Mouse (Mus musculus): ENCODE results near the gene Ripply3. TPM values are rescaled to one million over a fixed set of nuclear protein-coding genes. Genes with fewer than 3 reads are reported as not detected.
A peak's percentile ranks its signal among the peaks of the same experiment; 100 is the strongest.

The Ripply3 gene
- 5.9 and 7.3 TPM in 2 replicates for polyA plus RNA-seq (2014; fragmentation: Nextera tagmentation; extraction: Ambion mirVana)

GRCm38 (mm10) chr16:94327781-94328711 lies at the start of gene Ripply3:
Gene Ripply3 (plus strand): TSS chr16:94328420.
- Histone ChIP-seq H3K4me1 (ENCODE audit: control insufficient read depth, insufficient read depth, low read length) (no peaks in the 10 kb centered on the region; the same call in 1 of the 2 replicates), H3K36me3 (ENCODE audit: control insufficient read depth, insufficient read depth, low read length) (no peaks in the 10 kb centered on the region), H3K4me3 (ENCODE audit: low read depth, low read length) (peak within 1 kb of the TSS; percentile 45), H3K9ac (replicated peaks; ENCODE audit: low read depth, low read length) (peak within 1 kb of the TSS; percentile 22; the same call in 1 of the 2 replicates), H3K27me3 (ENCODE audit: control insufficient read depth, insufficient read depth, low read length) (no peaks in the 10 kb centered on the region), H3K27ac (ENCODE audit: low read length) (no peak within 1 kb of the TSS), H3K4me2 (replicated peaks; ENCODE audit: low read depth, low read length) (peak within 1 kb of the TSS; percentile 77), H3K9me3 (ENCODE audit: control insufficient read depth, low read depth, low read length) (no peaks in the 10 kb centered on the region)
- WGBS, result 1% methylated on average over 62 of the region's 63 CpGs
- peak; percentile 73 for ATAC-seq (ENCODE audit: insufficient number of reproducible peaks, insufficient read depth, low FRiP score, low read depth)

- Histone ChIP-seq H3K4me3 (ENCODE audit: low read depth, low read length) (no peak overlapping the region), H3K36me3 (ENCODE audit: control insufficient read depth, insufficient read depth, low read length) (no peaks in the 10 kb centered on the region), H3K9me3 (ENCODE audit: control insufficient read depth, low read depth, low read length) (no peaks in the 10 kb centered on the region), H3K27ac (ENCODE audit: low read length) (no peak overlapping the region), H3K27me3 (ENCODE audit: control insufficient read depth, insufficient read depth, low read length) (no peaks in the 10 kb centered on the region), H3K4me1 (ENCODE audit: control insufficient read depth, insufficient read depth, low read length) (0 out of 2 replicates have a peak, but pooled peaks cover under 1% of the 10 kb centered on the region), H3K4me2 (replicated peaks; ENCODE audit: low read depth, low read length) (no peak overlapping the region), H3K9ac (replicated peaks; ENCODE audit: low read depth, low read length) (no peak overlapping the region)
- 85% methylated on average over 3 of the region's 3 CpGs for WGBS
- no peak for ATAC-seq (ENCODE audit: insufficient number of reproducible peaks, insufficient read depth, low FRiP score, low read depth)
Observed at GRCm38 (mm10) chr16:94283972-94284371, 44.2 kb upstream of the Ripply3 start.

- H3K4me1 ChIP-seq (ENCODE audit: control insufficient read depth, insufficient read depth, low read length), result 0 out of 2 replicates have a peak, but pooled peaks cover 6% of the 10 kb centered on the region
- H3K4me2 ChIP-seq (replicated peaks; ENCODE audit: low read depth, low read length), result no peak overlapping the region
- no peak overlapping the region for H3K9ac ChIP-seq (replicated peaks; ENCODE audit: low read depth, low read length)
- 69% methylated on average over 9 of the region's 9 CpGs for WGBS
- ATAC-seq (ENCODE audit: insufficient number of reproducible peaks, insufficient read depth, low FRiP score, low read depth), result no peak
- no peaks in the 10 kb centered on the region for H3K9me3 ChIP-seq (ENCODE audit: control insufficient read depth, low read depth, low read length)
- no peaks in the 10 kb centered on the region for H3K27me3 ChIP-seq (ENCODE audit: control insufficient read depth, insufficient read depth, low read length)
- no peak overlapping the region for H3K4me3 ChIP-seq (ENCODE audit: low read depth, low read length)
- H3K27ac ChIP-seq (ENCODE audit: low read length), result no peak overlapping the region
- no peaks in the 10 kb centered on the region for H3K36me3 ChIP-seq (ENCODE audit: control insufficient read depth, insufficient read depth, low read length)
Observed at GRCm38 (mm10) chr16:94287826-94288225, 40.4 kb upstream of the Ripply3 start.

GRCm38 (mm10) chr16:94289138-94290072 lies 38.8 kb upstream of the Ripply3 start:
- 10% methylated on average over 39 of the region's 39 CpGs for WGBS
- peak overlapping the region; percentile 80 for H3K4me3 ChIP-seq (ENCODE audit: low read depth, low read length)
- 0 out of 2 replicates have a peak, but pooled peaks cover 6% of the 10 kb centered on the region for H3K4me1 ChIP-seq (ENCODE audit: control insufficient read depth, insufficient read depth, low read length)
- no peaks in the 10 kb centered on the region for H3K36me3 ChIP-seq (ENCODE audit: control insufficient read depth, insufficient read depth, low read length)
- H3K9me3 ChIP-seq (ENCODE audit: control insufficient read depth, low read depth, low read length), result no peaks in the 10 kb centered on the region
- peak overlapping the region; percentile 96 for H3K4me2 ChIP-seq (replicated peaks; ENCODE audit: low read depth, low read length)
- peak overlapping the region; percentile 33; the same call in 1 of the 2 replicates for H3K27ac ChIP-seq (ENCODE audit: low read length)
- H3K27me3 ChIP-seq (ENCODE audit: control insufficient read depth, insufficient read depth, low read length), result no peaks in the 10 kb centered on the region
- H3K9ac ChIP-seq (replicated peaks; ENCODE audit: low read depth, low read length), result peak overlapping the region; percentile 73
- peak; percentile 21; the same call in 1 of the 2 replicates for ATAC-seq (ENCODE audit: insufficient number of reproducible peaks, insufficient read depth, low FRiP score, low read depth)

- no peaks in the 10 kb centered on the region for H3K36me3 ChIP-seq (ENCODE audit: control insufficient read depth, insufficient read depth, low read length)
- WGBS, result 4% methylated on average over 52 of the region's 52 CpGs
- peak overlapping the region; percentile 96 for H3K4me2 ChIP-seq (replicated peaks; ENCODE audit: low read depth, low read length)
- peak overlapping the region; percentile 33; the same call in 1 of the 2 replicates for H3K27ac ChIP-seq (ENCODE audit: low read length)
- H3K9ac ChIP-seq (replicated peaks; ENCODE audit: low read depth, low read length), result peak overlapping the region; percentile 73
- peak; percentile 93 for ATAC-seq (ENCODE audit: insufficient number of reproducible peaks, insufficient read depth, low FRiP score, low read depth)
- H3K9me3 ChIP-seq (ENCODE audit: control insufficient read depth, low read depth, low read length), result no peaks in the 10 kb centered on the region
- H3K4me3 ChIP-seq (ENCODE audit: low read depth, low read length), result peak overlapping the region; percentile 80
- H3K4me1 ChIP-seq (ENCODE audit: control insufficient read depth, insufficient read depth, low read length), result 0 out of 2 replicates have a peak, but pooled peaks cover 6% of the 10 kb centered on the region
- no peaks in the 10 kb centered on the region for H3K27me3 ChIP-seq (ENCODE audit: control insufficient read depth, insufficient read depth, low read length)
Observed at GRCm38 (mm10) chr16:94290073-94290999, 37.9 kb upstream of the Ripply3 start.

GRCm38 (mm10) chr16:94291141-94291540 lies 37.1 kb upstream of the Ripply3 start:
- H3K9ac ChIP-seq (replicated peaks; ENCODE audit: low read depth, low read length), result no peak overlapping the region
- no peaks in the 10 kb centered on the region for H3K36me3 ChIP-seq (ENCODE audit: control insufficient read depth, insufficient read depth, low read length)
- no peak overlapping the region for H3K4me2 ChIP-seq (replicated peaks; ENCODE audit: low read depth, low read length)
- H3K27me3 ChIP-seq (ENCODE audit: control insufficient read depth, insufficient read depth, low read length), result no peaks in the 10 kb centered on the region
- ATAC-seq (ENCODE audit: insufficient number of reproducible peaks, insufficient read depth, low FRiP score, low read depth), result no peak
- 84% methylated on average over 4 of the region's 4 CpGs for WGBS
- no peak overlapping the region for H3K4me3 ChIP-seq (ENCODE audit: low read depth, low read length)
- H3K4me1 ChIP-seq (ENCODE audit: control insufficient read depth, insufficient read depth, low read length), result 0 out of 2 replicates have a peak, but pooled peaks cover 6% of the 10 kb centered on the region
- H3K9me3 ChIP-seq (ENCODE audit: control insufficient read depth, low read depth, low read length), result no peaks in the 10 kb centered on the region
- H3K27ac ChIP-seq (ENCODE audit: low read length), result no peak overlapping the region

GRCm38 (mm10) chr16:94298081-94298480 lies 30.1 kb upstream of the Ripply3 start:
- no peak overlapping the region for H3K4me3 ChIP-seq (ENCODE audit: low read depth, low read length)
- H3K36me3 ChIP-seq (ENCODE audit: control insufficient read depth, insufficient read depth, low read length), result no peaks in the 10 kb centered on the region
- peaks cover 9% of the 10 kb centered on the region; the same call in 1 of the 2 replicates for H3K4me1 ChIP-seq (ENCODE audit: control insufficient read depth, insufficient read depth, low read length)
- H3K27me3 ChIP-seq (ENCODE audit: control insufficient read depth, insufficient read depth, low read length), result no peaks in the 10 kb centered on the region
- no peak for ATAC-seq (ENCODE audit: insufficient number of reproducible peaks, insufficient read depth, low FRiP score, low read depth)
- H3K4me2 ChIP-seq (replicated peaks; ENCODE audit: low read depth, low read length), result no peak overlapping the region
- no peak overlapping the region for H3K9ac ChIP-seq (replicated peaks; ENCODE audit: low read depth, low read length)
- H3K9me3 ChIP-seq (ENCODE audit: control insufficient read depth, low read depth, low read length), result no peaks in the 10 kb centered on the region
- no peak overlapping the region for H3K27ac ChIP-seq (ENCODE audit: low read length)
- WGBS, result 85% methylated on average over 5 of the region's 5 CpGs

Measured in stomach, embryonic 14.5 days (tissue).